Mouse (Mus musculus) cerebral cortex, adult 2 months (tissue): Measurements from ENCODE around the gene Slc28a3.

Experiments used
- WGBS: fragments of 180-500 bp; shearing (Covaris S2); methylation state at CpG from one replicate; pipeline ENCODE4 v1.1.7; 2018; 5-methylcytosine and 5-hydroxymethylcytosine counted together

Slc28a3 gene

DNA sequence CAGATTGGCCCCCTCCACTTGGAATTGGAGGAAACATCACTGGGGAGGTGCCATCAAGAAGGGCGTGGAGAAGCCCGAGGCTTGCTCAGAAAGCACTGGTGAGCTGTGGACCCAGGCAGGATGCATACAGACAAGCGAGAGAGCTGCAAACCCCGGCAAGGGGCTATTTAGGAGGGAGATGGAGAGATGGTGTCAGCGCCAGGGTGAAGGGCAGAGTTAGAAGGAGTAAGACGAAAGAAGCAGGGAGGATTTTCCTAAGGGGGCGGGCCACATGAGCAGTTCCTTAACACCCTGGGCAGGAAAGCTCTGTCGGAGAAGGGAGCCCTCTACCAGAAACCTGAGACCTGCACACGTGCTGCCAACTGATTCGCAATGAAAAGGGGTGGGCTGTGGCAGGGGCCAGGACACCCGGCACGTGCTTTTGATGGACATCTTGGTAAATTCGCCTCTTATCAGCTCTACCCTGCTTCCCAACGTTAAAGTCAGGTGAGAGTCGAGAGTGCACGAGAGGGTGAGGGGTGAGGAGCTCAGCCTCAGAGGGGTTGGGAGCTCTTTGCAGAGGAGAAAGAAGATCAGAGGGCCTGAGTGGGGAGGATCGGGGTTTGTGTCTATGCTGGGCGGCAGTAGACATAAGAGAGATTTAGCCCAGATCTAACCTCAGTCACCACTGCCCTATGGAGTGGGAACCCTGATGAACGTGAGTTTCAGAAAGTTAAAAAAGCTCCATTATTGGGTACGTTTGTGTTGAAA is 87.5 kb downstream of the Slc28a3 start:
- 39% methylated on average over 20 of the region's 20 CpGs for WGBS

GRCm38 (mm10) chr13:58521331-58522030 is 89.2 kb downstream of the Slc28a3 start:
- WGBS: 88% methylated on average over 9 of the region's 9 CpGs

DNA sequence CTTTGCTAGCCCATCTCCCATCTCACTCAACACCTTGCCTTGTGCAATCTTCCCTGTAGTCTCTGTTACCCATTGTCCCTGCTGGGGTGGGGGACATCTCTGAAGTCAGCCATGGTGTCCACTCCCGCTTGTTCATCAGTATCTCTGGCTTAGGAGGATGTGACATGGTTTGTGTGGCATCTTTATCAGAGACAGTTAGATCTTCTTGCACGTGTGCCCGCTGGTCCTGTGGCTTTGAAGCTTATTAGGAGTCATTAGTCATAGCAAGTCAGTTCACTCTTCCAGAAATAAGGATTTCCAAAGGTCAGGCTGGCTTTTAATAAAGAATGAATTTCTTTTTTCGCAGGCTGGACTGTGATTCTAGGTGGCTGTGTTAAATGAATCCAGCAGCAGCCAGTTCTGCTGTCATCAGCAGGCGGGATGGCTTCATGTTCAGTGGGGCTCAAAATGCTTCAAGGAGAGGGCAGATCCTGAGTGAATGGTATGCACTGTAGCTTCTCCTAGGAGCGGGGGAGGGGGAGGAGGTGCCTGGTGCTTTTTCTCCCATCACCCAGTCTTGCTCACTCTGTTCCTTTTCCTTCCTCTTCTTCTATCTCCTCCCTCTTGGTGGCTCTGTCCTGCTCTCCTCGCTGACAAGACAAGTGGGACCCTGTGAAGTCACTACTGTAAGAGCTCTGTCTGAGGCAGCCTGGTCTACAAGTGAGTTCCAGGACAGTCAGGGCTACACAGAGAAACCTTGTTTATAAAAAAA is 89.9 kb downstream of the Slc28a3 start:
- WGBS: 77% methylated on average over 7 of the region's 7 CpGs

DNA sequence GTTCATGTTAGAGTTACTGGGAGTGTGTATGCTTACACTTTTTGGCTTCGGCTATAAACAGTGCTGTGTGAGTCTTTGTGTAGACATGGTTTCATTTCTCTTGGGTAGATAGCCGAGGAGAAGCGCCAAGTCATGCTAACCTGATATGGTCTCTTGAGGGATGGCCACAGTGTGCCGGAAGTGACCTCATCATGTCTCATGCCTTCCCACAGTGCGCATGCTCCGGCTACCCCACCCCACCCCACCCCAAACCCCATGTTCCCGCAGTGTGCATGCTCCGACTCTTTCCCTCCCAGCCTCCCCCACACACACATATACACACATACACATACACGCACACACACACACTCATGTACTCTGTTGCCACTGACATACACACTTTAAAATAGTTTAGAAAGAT is 90.6 kb downstream of the Slc28a3 start:
- WGBS: 80% methylated on average over 9 of the region's 9 CpGs

DNA sequence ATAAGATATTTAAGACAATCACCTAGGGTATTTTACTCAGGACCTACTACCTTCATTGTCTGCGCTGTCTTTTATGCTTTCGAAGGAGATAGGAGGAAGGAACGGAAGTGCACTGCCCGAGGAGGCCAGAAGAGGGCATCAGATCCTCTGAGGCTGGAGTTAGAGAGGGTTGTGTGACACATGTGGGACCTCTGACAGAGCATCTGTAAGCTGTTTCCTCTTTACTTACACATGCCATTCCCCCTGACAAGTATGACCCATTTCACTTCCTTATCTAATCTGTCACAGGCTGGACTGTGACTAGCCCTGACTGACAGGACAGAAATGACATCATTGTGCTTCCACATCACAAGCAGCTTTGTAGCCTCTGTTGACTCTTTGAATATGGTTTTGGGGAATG is 94.4 kb downstream of the Slc28a3 start:
- 95% methylated on average over 4 of the region's 4 CpGs for WGBS

DNA sequence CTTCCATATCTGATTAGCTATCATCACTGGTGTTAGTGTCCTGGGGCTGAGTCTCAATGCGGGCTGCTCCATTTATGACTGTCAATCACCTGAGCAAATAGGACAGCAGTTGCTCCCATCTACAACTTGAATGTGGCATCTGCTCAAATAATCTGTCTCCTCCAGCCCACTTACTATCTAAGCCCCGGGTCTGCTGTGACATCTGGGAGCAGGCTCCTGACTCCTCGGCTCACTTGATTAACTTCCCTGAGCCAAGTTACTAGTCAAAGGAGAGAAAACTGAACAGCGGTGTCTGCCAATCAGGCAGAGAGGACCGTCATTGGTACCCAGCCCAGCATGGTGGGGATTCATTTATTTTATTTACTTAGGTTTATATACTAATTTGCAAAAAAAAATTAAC is 95.0 kb downstream of the Slc28a3 start:
- 88% methylated on average over 5 of the region's 5 CpGs for WGBS

DNA sequence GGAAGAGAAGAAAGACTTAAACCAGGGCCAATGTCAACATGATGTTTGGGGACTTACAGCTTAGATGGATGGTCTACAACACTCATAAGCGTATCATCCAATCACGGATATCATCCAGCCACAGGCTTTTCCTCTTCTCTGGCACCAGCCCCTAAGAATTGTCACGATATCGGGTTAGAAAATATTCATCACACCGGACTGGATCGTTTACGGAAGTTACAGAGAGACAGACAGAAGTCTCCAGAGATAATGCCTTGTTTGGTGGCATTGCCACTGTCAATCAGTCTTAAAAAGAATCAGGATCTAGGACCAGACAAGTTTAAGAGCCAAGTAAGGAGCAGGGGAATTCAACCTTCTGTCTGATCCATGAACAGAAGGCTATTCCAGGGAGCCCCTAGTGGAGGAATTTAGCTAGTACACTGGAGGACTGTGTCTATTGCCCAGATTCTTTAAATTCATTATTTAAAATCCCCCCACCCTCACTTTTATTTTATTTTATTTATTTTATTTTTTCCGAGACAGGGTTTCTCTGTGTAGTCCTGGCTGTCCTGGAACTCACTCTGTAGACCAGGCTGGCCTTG is 96.4 kb downstream of the Slc28a3 start:
- WGBS: 86% methylated on average over 8 of the region's 8 CpGs

DNA sequence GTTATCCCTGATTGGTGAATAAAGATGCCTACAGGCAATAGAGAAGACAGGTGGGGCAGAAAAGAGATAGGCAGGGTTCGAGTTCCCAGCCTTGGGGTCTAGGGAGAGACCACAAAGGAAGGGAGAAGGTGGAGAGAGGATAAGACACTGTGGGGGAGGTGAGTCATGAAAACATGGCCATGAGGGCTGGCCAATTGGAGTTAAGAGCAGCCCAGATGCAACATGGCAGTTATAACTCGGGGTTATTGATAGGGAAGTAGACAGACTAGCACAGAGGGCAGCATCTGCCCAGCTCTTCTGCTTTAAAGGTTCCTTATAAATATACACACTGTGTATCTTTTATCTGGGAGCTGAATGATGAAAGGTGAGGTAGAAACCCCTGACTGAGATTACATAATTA is 98.8 kb downstream of the Slc28a3 start:
- WGBS: 78% methylated on average over 2 of the region's 2 CpGs

GRCm38 (mm10) chr13:58511248-58511647 is 99.4 kb downstream of the Slc28a3 start:
- WGBS: 72% methylated on average over 9 of the region's 9 CpGs

GRCm38 (mm10) chr13:58509241-58509640 is 101.4 kb downstream of the Slc28a3 start:
- WGBS: 77% methylated on average over 3 of the region's 3 CpGs

- 84% methylated on average over 2 of the region's 2 CpGs for WGBS
These were observed 107.1 kb downstream of the Slc28a3 start for GRCm38 (mm10) chr13:58503610-58504009.

GRCm38 (mm10) chr13:58497809-58498208 is 112.9 kb downstream of the Slc28a3 start:
- WGBS: 48% methylated on average over 12 of the region's 12 CpGs
